Comparison of ENCODE assay signal across 12 mouse cellular contexts in the genomic region with DNA sequence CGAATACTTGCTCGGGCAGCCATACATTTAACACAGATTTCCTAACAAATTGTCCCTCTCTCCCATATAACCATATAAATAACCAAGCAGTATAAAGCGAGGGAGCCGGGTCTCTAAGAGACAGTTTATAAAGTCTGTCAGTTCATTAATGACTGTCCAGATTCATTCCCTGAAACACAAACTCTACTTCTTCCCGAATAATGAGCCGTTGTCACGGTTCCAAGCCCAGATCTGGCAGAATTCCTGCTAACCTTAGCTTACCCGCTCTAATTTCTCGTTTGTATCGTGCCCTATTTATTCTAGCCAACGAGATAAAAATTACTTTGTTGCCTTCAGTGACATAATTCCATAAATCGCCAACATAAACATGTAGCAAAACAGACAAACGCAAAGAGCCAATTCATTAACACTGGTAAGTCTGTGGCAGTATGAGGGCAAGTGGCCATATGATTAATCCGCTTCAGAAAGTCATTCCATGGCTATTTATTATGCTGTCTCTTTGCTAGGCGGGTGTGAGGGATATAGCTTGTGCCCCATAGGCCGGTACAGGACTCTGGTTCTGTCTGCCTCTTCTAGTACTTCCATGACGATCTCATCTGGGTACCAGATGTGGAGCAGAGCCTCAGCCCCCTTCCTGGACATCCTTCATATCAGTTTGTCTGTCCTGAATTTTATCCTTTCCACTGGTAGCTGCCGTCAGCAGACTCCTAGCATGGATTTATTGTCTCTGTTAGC. TPM values are rescaled to one million over a fixed set of nuclear protein-coding genes. Genes with fewer than 3 reads are reported as not detected.
A peak's percentile ranks its signal among the peaks of the same experiment; 100 is the strongest.
DNase-seq lines count a peak whose midpoint lies in the region; ATAC-seq and TF ChIP-seq lines count a peak whose summit lies in the region.
"Had no signal": no experiment of that assay in that cellular context is flagged by ENCODE, and none has a peak within 500 bp of the region (broad histone marks: within the 10 kb centered on the region; RNA-seq: fewer than 3 reads in every experiment).

No protein-coding gene starts in this region.

- no peak overlapping the region for H3K4me3 ChIP-seq in forebrain, embryonic 15.5 days
- H3K4me3 ChIP-seq in forebrain, embryonic 11.5 days (ENCODE audit: low read depth, low read length) = no peak overlapping the region
- H3K4me3 ChIP-seq in left cerebral cortex, adult 2 months = no peak overlapping the region

- no peaks in the 10 kb centered on the region for H3K9me3 ChIP-seq in forebrain, embryonic 15.5 days
- no peaks in the 10 kb centered on the region for H3K9me3 ChIP-seq in forebrain, embryonic 11.5 days (ENCODE audit: control insufficient read depth, low read length)

- peaks cover 36% of the 10 kb centered on the region for H3K36me3 ChIP-seq in forebrain, embryonic 15.5 days
- H3K36me3 ChIP-seq in forebrain, embryonic 11.5 days (ENCODE audit: control insufficient read depth, insufficient read depth, low read length) = no peaks in the 10 kb centered on the region; the same call in 1 of the 2 replicates

- WGBS in forebrain, embryonic 15.5 days = 49% methylated on average over 18 of the region's 18 CpGs
- WGBS in forebrain, embryonic 11.5 days = 91% methylated on average over 18 of the region's 18 CpGs

- DNase-seq in forebrain, embryonic 11.5 days (ENCODE audit: low spot score) = no peak
- no peak for DNase-seq in left cerebral cortex, adult 2 months (ENCODE audit: extremely low spot score in 1 of 2, low spot score in 2 of 2)
- no peak for DNase-seq in left cerebral cortex, postnatal 36 days (ENCODE audit: low spot score in 2 of 2)
- peak; percentile 50 for DNase-seq in right cerebral cortex, postnatal 14 days
- DNase-seq in right cerebral cortex, postnatal 36 days (ENCODE audit: low spot score in 2 of 2) = no peak
- peak; percentile 19 for DNase-seq in retina, postnatal 7 days (ENCODE audit: low read depth, low spot score)
- DNase-seq in ovary, postnatal 36 days (ENCODE audit: low spot score) = no peak
- DNase-seq: cerebellum, adult 11-12 months had no signal

- H3K27ac ChIP-seq in forebrain, embryonic 15.5 days (replicated peaks) = no peak overlapping the region
- H3K27ac ChIP-seq in forebrain, embryonic 11.5 days (ENCODE audit: low read depth, low read length) = no peak overlapping the region
- peak overlapping the region; percentile 7 for H3K27ac ChIP-seq in left cerebral cortex, adult 2 months

- intact Hi-C loops in left cerebral cortex, adult 2 months (cut with DNase I) = no loop called here
- intact Hi-C loops in left cerebral cortex, postnatal 36 days (cut with DNase I) = no loop called here

- no peaks in the 10 kb centered on the region for H3K27me3 ChIP-seq in forebrain, embryonic 15.5 days
- no peaks in the 10 kb centered on the region for H3K27me3 ChIP-seq in forebrain, embryonic 11.5 days (ENCODE audit: control insufficient read depth, insufficient read depth, low read length)
- H3K27me3 ChIP-seq: CH12.LX had no signal

- H3K4me1 ChIP-seq in forebrain, embryonic 15.5 days = peaks cover 11% of the 10 kb centered on the region
- no peaks in the 10 kb centered on the region for H3K4me1 ChIP-seq in forebrain, embryonic 11.5 days (replicated peaks; ENCODE audit: control insufficient read depth, insufficient read depth, low read length)

- TF ChIP-seq CTCF in left cerebral cortex, adult 2 months (IDR thresholded peaks at IDR 0.05) = no peak

- no peak overlapping the region for H3K9ac ChIP-seq in forebrain, embryonic 15.5 days (replicated peaks)
- no peak overlapping the region for H3K9ac ChIP-seq in forebrain, embryonic 11.5 days (ENCODE audit: low read length)

- H3K4me2 ChIP-seq in forebrain, embryonic 15.5 days (replicated peaks) = no peak overlapping the region
- H3K4me2 ChIP-seq in forebrain, embryonic 11.5 days (ENCODE audit: low read depth, low read length, severe bottlenecking) = no peak overlapping the region
- H3K4me2 ChIP-seq: midbrain, embryonic 11.5 days had no signal

- peak; percentile 58; the same call in 1 of the 2 replicates for ATAC-seq in forebrain, embryonic 15.5 days (replicated peaks)
- ATAC-seq in forebrain, embryonic 11.5 days (replicated peaks; ENCODE audit: low FRiP score) = no peak
- ATAC-seq: activated CD4-positive, CD25-positive, alpha-beta regulatory T cell, adult 4 months had no signal

RNA-seq across cellular contexts. Expression of gene Drosha, which starts 51.0 kb away (rescaled TPM):
- 54.7 and 56.0 TPM in 2 replicates for polyA plus RNA-seq in forebrain, embryonic 15.5 days (2015; fragmentation: Nextera tagmentation; extraction: Ambion mirVana)
- 88.5 and 90.2 TPM in 2 replicates for polyA plus RNA-seq in forebrain, embryonic 11.5 days (2014; fragmentation: Nextera tagmentation; extraction: Ambion mirVana)
- 10 to 100 TPM; 90.7 to 91.1 TPM for total RNA-seq in left cerebral cortex, adult 2 months (2021)
- total RNA-seq in left cerebral cortex, postnatal 36 days (2021) = 10 to 100 TPM; 84.2 to 89.7 TPM

RNA-seq across cellular contexts. Expression of gene 6030458C11Rik, which starts 51.2 kb away (rescaled TPM):
- polyA plus RNA-seq in forebrain, embryonic 15.5 days (2015; fragmentation: Nextera tagmentation; extraction: Ambion mirVana) = 32.2 and 33.0 TPM in 2 replicates
- 35.7 and 42.2 TPM in 2 replicates for polyA plus RNA-seq in forebrain, embryonic 11.5 days (2014; fragmentation: Nextera tagmentation; extraction: Ambion mirVana)
- 10 to 100 TPM; 26.4 to 26.9 TPM for total RNA-seq in left cerebral cortex, adult 2 months (2021)
- total RNA-seq in left cerebral cortex, postnatal 36 days (2021) = 10 to 100 TPM; 23.6 to 25.9 TPM

Comparison
In these comparisons a context has a peak if more than half of its experiments do, and no peak if none do; other contexts are left out.
1. DNase-seq: peak in right cerebral cortex, postnatal 14 days (single experiment) and retina, postnatal 7 days (single experiment); none in forebrain, embryonic 11.5 days (single experiment), left cerebral cortex, adult 2 months (0 of 2), left cerebral cortex, postnatal 36 days (0 of 2), right cerebral cortex, postnatal 36 days (0 of 2) and ovary, postnatal 36 days (single experiment).